Mouse (Mus musculus): ENCODE measurements around the gene Calm4.
"Not testable (repeated sequence)": the region's sequence is repeated elsewhere in the genome, so short reads cannot be mapped to it uniquely, and the experiment has no call there.

Gene Calm4

DNA sequence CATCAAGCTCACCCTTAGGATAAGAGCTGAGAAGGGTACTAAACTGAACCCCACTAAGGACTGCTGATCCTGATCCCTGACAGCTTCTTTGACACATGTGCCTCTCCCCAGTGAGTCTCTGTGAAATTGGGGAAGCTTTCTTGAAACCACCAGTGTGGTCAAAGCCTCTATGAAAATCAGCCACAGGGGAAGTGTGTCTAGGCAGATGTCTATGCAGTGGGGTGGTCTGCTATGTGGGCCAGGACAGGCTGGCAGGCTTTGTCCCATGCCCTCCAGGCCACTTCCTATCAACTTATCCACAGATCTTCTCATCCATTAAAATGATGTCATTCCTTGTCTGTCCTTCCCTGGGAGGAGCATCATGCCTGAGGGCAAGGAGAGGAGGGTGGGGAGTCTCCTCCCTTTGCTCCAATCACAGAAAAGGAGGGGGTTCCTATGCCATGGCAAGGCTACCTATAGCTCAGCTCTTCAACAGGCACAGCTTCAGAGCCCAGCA lies at the start of gene Calm4:
TSS of gene Calm4 (plus strand) at position 446 of the 496 bp plus-strand sequence.
- CTCF ChIA-PET, result not testable (repeated sequence)

DNA sequence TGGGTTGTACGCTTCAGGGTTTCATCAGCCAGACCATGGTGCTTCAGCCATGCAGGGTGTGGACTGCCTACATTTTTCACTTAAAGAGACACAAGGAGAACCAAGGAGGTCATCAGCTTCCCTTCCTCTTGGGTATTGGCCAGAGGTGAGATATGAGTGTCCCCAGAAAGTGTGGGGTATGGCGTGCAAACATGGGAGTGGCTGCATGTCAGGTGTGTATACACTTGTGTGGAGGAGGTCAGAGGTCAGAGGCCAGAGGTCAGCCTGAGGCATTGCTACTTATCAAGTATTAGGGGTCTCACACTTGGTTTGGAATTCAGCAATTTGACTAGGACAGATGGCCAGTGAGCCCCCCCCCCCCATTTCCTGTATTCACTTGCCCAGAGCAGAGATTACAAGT lies 49.0 kb upstream of the Calm4 start:
- CTCF ChIA-PET, result no interaction called here

GRCm38 (mm10) chr13:3789531-3789930 lies 48.0 kb upstream of the Calm4 start:
- CTCF ChIA-PET, result no interaction called here

GRCm38 (mm10) chr13:3796649-3797048 lies 40.9 kb upstream of the Calm4 start:
- CTCF ChIA-PET, result no interaction called here

- CTCF ChIA-PET, result no interaction called here
Measured at GRCm38 (mm10) chr13:3798751-3799150, 38.8 kb upstream of the Calm4 start.

DNA sequence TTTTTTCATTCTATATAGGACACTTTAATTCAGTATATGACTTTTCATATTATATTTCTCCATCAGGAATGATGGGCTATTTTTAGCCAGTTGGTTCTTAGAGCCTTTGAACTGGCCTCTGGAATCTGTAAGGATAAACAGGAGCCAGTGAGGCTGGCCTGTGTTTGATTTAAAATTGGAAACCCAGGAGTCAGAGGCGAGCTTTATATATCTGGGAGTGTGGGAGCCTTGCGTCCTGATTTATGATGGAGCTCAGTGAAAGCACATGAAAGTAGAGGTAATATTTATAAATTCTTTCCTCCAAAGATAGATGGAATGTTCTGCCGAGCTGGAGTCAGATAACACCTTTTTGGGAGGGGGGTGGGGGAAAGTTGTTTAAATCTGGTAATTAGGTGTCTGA lies 38.2 kb upstream of the Calm4 start:
- CTCF ChIA-PET, result no interaction called here

DNA sequence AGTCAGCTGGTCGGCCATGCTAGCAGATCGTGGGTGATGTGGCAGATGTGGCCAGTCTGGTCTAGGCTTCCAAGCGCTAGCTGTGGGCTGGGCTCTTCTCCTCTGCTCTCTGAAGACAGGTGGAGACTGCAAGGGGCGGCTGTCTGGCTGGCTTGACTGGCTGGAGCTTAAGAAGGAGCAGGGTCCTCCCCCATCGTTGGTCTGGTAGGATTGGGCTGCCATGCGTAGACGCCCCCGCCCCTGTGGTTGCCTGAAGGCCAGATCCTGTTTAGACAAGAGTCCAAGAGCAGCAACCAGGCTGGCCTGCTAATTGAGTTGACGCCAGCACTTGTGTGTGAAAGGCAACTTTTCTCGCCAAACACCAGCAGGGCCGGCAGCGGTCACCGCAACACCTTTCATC lies 33.4 kb upstream of the Calm4 start, which contains the start of gene Calml3:
TSS of gene Calml3 (minus strand) at position 131 of the 400 bp plus-strand sequence.
- CTCF ChIA-PET, result no interaction called here

GRCm38 (mm10) chr13:3805132-3805531 lies 32.4 kb upstream of the Calm4 start:
- CTCF ChIA-PET, result no interaction called here

DNA sequence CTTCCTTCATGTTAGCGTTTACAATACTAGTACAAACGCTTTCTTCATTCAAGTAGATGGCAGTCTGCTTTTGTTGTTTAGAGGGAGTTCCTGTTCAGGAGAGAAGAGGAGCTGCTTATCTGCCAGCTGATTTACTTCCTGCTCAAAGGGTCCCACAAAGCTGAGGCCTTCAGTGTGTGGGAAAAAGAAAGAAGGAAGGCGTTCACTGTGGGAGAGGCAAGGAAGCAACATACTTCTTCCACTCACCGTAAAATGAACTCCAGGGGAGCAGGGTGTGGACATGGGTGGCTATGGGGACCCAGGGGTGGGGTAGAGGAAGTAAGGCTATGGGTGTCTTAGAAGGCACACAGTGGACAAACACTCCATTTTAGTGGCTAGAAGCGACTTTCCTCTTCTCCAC lies 31.9 kb upstream of the Calm4 start:
- CTCF ChIA-PET, result no interaction called here

DNA sequence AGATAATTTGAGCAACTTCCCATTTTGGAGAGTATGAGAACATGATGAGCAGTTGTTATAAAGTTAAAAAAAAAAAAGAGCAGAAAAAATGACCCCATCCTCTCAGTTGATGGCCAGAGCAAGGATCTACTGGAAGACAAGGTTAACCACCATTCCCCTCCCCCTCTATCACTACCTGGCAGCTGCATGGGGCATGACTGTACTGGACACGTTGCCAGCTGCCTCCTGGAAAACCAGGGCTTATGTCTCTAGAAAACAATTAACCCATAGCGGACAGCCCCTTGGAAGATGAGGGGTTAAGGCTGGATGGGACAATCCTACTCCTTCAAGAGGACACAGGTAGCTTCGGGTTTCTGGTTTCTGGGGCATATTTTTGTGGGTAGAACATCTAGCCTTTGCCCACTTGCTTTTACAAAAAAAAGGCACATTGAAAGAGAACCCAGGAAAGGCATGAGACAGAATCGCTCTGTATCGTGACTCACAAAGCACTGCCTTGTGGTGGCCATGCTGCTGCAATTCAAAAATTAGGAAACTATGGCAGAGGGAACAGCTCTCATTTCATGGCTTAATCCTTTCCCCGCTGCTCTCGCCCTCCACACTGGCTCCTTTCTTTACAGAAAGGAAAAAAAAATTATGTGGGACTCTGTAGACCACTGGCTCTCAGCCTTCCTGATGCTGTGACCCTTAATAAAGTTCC lies 30.3 kb upstream of the Calm4 start:
- CTCF ChIA-PET, result no interaction called here

- CTCF ChIA-PET, result no interaction called here
Measured at GRCm38 (mm10) chr13:3818012-3818739, 19.4 kb upstream of the Calm4 start.

GRCm38 (mm10) chr13:3818740-3819076 lies 18.8 kb upstream of the Calm4 start:
- CTCF ChIA-PET, result no interaction called here

DNA sequence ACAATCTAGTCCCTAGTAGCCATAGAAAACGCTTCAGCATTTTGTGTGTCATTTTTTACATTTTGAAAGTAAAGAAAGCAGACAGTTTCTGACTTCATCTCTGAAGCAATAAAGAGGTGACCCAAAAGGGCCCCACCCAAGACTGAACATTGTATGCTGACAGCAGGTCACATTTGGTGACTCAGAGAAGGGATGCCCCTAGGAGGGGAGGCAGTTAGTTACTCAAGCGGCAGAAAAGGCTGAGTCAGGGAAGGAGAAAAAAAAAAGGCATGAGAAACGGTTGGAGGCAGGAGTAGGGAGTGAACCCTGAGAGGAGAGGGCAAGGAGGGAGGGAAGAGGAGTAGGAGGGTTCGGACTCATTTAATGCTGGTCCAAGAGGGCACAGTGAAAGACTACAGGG lies 15.5 kb upstream of the Calm4 start:
- CTCF ChIA-PET, result no interaction called here

DNA sequence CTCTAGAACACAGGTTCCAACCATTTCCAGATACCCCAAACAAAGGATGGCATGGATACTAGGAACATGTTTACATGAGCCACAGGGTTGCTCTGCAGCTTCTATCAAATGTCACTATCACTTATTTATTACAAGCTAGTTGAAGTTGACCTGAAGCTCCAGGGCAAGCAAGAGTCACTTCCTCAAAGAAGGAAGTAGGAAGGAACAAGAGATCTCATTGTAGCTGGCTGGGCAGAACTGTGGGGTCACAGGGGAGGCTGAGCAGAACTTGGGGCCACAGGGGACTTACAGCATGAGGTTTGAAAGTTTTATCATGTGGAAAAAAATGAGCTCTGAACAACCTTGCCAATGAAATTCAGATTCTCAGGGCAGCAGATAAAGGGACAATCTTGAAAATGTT lies 11.8 kb upstream of the Calm4 start:
- CTCF ChIA-PET, result interaction anchor here (0.6 kb wide), 1 partner anchor 58 kb away, joined by 4 read pairs; no protein-coding TSS in a partner anchor

- CTCF ChIA-PET, result no interaction called here
Measured at GRCm38 (mm10) chr13:3831546-3831945, 6.0 kb upstream of the Calm4 start.

GRCm38 (mm10) chr13:3831994-3832393 lies 5.6 kb upstream of the Calm4 start:
- CTCF ChIA-PET, result no interaction called here

DNA sequence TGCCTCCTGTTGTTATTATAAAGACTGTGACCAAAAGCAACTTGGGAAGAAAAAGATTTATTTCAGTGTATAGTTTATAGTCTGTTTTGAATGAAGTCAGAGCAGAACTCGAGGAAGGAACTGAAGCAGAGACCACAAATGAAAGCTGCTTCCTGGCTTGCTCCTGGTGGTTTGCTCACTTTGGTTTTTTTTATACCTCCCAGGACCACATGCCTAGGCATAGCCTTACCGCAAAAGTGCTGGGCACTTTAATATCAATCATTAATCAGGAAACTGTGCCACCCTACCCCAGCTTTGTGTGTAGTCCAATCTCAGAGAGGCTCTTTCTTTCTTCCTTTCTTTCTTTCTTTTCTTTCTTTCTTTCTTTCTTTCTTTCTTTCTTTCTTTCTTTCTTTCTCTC lies 5.1 kb upstream of the Calm4 start:
- CTCF ChIA-PET, result no interaction called here

DNA sequence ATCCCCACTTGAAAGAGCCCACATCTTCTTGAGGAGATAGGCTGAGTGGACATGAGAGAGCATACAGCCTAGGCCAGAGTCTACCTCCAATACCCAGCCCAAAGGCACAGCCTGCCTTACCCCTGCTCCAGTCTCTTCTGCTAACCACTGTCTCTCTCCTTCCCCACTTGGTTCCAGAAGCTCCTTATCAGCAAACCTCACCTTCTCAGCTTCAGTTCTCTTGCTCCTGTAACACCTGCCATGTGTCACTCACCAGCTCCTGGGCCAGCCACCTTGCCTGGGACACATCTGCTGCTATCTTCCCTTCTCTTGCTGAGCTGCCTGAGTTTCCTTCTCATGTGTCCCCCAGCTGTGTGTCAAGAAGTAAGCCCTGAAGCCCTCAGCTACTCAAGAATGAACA lies 3.9 kb upstream of the Calm4 start:
- CTCF ChIA-PET, result not testable (repeated sequence)

DNA sequence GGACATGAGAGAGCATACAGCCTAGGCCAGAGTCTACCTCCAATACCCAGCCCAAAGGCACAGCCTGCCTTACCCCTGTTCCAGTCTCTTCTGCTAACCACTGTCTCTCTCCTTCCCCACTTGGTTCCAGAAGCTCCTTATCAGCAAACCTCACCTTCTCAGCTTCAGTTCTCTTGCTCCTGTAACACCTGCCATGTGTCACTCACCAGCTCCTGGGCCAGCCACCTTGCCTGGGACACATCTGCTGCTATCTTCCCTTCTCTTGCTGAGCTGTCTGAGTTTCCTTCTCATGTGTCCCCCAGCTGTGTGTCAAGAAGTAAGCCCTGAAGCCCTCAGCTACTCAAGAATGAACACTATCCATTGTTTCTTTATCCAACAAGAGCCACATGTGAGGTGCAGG lies 3.1 kb downstream of the Calm4 start:
- CTCF ChIA-PET, result not testable (repeated sequence)

DNA sequence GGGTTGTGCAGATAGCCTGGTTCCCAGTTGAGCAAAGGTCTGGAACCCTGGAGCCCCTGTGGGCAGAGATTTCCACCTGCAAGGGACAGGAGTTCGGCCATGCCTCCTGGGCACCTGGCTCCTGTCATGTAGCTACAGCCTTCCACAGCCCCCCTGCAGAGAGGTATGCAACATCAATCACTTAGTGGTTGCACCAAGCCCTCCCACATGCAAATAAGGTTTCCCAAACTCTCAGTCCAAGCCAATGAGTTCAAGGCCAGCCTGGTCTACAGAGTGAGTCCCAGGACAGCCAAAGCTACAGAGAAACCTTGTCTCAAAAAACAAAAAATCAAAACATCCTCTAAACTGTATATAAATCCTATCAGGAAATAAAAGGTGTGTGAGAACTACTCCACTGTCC lies 12.8 kb downstream of the Calm4 start:
- CTCF ChIA-PET, result no interaction called here

GRCm38 (mm10) chr13:3853648-3854333 lies 16.2 kb downstream of the Calm4 start, which contains the start of gene Calm5:
Gene Calm5, plus strand, starts transcription at chr13:3854173.
- CTCF ChIA-PET, result not testable (repeated sequence)

DNA sequence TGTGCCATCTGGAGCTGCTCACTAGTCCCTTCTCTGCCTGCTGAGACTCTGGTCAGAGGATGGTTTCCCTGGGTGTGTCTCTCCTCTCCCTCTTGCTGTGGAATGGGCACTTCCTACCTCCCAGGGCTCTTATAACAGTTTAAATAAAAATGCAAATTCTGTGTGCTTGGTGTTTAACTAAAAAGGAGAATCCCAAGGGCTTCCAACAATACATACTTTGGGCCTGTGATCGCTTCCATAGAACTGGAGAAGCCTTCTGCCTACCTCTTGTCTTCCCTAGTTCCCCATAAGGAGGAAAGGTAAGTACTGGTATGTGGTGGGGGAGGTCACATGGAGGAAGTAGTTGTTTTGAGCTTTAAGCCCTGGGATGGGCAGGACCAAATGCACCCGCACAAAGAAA lies 17.3 kb downstream of the Calm4 start:
- CTCF ChIA-PET, result no interaction called here

GRCm38 (mm10) chr13:3856252-3856651 lies 18.7 kb downstream of the Calm4 start:
- CTCF ChIA-PET, result interaction anchor here (0.7 kb wide), 1 partner anchor 11 kb away, joined by 8 read pairs; no protein-coding TSS in a partner anchor
